Mouse (Mus musculus): ENCODE measurements around the gene Dpyd.

Gene Dpyd

DNA sequence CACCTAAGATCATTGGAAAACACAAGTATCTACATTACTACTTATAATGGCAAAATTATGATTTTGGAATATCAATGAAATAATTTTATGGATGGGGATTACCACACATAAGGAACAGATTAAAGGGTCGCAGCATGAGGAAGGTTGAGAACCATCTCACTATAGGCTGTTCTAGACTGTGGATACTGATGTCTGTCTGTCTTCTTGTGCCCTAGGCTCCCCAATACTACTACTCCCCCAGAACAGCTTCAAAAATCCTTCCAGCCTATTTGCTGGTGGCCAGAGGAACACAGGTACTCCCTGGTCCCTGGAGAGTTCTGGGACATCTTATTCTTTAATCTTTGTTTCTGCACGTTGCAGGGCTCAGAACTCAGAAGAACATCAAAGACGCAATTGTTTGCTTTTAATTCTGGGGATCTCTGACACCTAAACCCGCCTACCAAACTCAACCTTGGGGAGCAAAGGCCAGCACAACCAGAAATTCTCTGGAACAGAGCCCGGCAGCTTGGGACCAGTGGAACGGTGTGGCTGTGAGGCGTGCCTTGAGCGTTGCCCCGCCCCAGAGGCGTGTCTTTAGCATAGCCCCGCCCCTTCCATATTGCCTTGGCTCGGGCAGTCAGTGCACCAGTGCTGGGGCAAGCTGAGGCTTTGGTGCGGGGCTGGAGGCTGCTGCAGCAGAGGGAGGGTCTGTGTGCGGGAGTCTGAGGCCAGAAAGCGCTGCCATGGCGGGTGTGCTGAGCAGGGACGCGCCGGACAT lies at the start of gene Dpyd:
Gene Dpyd, plus strand, starts transcription at position 576 of the 757 bp plus-strand sequence.
- DNase-seq (ENCODE audit: low read depth, low spot score): peak; percentile 77

DNA sequence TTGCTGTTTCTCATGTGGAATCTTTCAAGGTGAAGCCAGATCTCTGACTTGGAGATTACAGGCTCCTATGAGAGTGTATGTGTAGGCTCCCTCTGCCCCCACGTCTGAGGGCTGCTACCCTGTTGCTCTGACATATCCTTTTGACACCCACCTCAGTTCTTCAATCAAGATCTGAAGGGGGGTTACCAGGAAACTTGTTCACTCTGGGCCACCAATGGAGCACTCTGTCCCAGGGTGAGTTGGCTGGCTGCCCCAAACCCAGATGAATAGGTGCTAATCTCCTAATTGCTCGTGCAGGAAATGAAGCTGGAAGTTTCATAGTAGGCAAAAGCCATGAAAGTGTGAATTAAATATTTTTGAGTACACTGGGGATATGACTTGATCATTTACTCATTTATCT lies 24.3 kb upstream of the Dpyd start:
- no peak for DNase-seq (ENCODE audit: low read depth, low spot score)

DNA sequence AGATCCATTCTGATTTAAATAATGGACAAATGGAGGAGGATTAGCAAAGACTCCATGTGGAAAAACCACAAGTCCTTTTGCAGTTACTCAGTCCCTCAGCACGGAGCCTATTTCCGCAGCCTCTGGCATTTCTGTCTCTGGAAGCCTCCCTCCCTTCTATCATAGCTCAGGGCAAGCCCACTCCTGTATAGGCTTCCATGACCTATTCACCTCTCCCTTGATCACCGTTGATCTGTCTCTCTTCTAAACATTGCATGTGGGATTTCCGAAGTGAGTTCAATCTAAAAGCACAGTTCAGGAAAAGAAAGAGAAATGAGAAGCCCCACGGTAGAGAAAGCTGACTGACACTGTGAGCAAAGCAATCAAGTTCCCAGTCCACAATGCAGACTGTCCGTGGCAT lies 20.2 kb upstream of the Dpyd start:
- DNase-seq (ENCODE audit: low read depth, low spot score): no peak

GRCm38 (mm10) chr3:118547551-118548210 lies 14.2 kb upstream of the Dpyd start:
- no peak for DNase-seq (ENCODE audit: low read depth, low spot score)

DNA sequence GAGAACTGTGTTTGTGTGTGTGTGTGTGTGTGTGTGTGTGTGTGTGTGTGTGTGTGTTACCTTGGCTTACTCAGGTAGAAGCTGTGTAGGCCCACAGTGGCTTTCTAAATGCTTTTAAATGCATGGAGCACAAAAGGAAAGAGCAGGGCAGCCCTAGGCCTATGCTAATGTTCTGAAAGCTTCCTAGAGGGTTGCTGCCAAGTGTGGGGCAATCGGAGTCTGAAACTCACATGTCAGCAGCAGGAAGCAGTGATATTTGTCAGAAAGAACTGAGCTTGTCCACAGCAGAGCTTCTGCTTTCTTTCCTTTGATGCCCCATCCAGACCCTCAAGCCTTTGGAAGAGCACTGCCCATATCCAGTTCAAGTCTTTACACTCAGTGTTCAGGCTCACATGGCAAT lies 4.3 kb upstream of the Dpyd start:
- DNase-seq (ENCODE audit: low read depth, low spot score): no peak

DNA sequence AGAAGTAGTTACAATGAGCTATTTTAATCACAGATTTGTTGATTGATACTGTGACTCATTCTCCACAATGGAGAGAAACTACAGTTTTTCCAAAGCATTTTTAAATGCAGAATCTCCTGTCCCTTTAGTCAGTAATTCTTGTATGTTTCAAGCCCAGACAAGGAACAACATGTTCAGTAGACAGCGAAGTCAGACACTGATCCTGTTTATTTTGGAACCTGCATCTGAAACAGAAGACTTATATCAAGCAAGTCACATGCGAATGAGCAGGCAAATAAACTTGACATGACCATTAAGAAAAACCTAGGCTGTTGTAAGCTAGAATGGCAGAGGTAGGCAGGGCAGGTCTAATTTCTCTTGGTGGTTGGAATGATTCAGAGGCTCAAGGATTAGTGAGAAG lies 2.0 kb upstream of the Dpyd start:
- no peak for DNase-seq (ENCODE audit: low read depth, low spot score)

DNA sequence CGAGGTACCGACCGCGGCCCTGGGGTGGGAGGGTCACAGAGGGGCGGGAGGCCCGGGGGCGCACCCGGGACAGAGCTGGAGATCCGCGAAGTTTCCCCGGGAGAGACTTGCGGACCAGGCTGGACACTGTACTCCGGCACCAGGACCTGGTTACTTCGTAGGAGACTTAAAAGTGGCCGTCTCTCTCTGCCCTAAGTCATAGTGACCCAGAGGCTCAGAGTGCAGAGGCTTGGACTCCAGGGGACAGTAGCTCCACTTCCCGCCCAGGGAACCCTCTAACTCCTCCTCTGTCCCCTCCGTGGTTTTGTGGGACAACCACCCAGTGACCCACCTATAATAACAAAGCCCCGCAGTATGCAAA lies 362 bp downstream of the Dpyd start:
- peak; percentile 15 for DNase-seq (ENCODE audit: low read depth, low spot score)

GRCm38 (mm10) chr3:118566779-118567178 lies 4.8 kb downstream of the Dpyd start:
- no peak for DNase-seq (ENCODE audit: low read depth, low spot score)

DNA sequence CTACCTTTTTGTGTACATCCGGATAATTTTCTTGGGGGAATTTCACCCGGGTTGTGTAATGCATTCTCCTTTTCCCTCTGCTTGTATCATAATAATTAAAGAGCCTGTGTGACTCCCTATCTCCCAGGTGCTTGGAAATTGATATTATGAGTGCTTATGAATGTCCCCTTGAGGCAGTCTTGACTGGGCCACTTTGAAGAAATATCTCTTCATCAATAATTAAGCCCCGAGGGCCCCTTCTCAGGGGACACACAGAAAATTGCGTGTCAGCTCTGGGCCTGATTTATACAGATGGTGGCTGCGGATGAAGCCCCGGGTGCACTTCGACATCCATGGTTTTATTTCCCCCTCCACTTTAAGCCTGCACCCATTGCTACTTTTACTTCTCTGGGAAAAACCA lies 8.3 kb downstream of the Dpyd start:
- DNase-seq (ENCODE audit: low read depth, low spot score): no peak

- no peak for DNase-seq (ENCODE audit: low read depth, low spot score)
Observed at GRCm38 (mm10) chr3:118590559-118590958, 28.6 kb downstream of the Dpyd start.

DNA sequence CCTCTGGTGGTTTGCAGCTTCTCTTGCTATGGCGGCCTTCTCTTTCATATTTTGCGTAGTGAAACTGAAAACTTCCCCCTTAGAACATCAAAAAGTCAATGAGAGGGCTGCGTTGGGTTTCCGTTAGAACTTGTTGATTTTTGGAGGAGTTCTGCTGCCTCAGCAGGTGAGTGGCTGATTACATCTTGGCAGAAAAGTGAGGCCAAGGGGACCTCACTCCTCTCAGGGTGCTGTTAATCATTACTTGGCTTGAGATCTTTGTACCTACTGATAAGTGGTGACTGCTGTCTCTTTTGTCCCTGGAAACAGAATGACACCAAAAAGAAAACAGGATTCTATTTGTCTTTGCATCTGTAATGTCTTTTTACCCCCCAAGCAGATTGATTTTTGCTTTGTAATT lies 32.9 kb downstream of the Dpyd start:
- DNase-seq (ENCODE audit: low read depth, low spot score): no peak

GRCm38 (mm10) chr3:118595693-118596092 lies 33.8 kb downstream of the Dpyd start:
- DNase-seq (ENCODE audit: low read depth, low spot score): no peak

- DNase-seq (ENCODE audit: low read depth, low spot score): no peak
Observed at GRCm38 (mm10) chr3:118601689-118602640, 40.0 kb downstream of the Dpyd start.

DNA sequence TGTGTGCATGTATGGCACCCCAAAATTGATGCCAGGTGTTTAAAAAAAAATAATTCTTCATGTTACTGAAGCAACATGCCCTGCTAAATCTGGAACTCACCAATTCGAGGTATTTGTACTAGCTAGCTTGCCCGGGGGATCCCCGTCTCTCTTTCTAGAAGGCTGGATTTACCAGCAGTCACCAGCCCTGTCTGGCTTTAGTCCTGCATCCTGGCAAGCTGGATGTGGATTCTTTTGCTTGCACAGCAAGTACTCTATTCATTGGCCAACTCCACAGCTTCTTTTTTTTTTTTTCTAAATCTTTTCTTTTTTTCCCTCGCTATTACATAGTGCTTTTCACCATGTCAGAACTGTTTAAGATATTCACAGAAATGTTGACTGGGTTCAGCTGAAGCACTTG lies 46.8 kb downstream of the Dpyd start:
- DNase-seq (ENCODE audit: low read depth, low spot score): peak; percentile 46

DNA sequence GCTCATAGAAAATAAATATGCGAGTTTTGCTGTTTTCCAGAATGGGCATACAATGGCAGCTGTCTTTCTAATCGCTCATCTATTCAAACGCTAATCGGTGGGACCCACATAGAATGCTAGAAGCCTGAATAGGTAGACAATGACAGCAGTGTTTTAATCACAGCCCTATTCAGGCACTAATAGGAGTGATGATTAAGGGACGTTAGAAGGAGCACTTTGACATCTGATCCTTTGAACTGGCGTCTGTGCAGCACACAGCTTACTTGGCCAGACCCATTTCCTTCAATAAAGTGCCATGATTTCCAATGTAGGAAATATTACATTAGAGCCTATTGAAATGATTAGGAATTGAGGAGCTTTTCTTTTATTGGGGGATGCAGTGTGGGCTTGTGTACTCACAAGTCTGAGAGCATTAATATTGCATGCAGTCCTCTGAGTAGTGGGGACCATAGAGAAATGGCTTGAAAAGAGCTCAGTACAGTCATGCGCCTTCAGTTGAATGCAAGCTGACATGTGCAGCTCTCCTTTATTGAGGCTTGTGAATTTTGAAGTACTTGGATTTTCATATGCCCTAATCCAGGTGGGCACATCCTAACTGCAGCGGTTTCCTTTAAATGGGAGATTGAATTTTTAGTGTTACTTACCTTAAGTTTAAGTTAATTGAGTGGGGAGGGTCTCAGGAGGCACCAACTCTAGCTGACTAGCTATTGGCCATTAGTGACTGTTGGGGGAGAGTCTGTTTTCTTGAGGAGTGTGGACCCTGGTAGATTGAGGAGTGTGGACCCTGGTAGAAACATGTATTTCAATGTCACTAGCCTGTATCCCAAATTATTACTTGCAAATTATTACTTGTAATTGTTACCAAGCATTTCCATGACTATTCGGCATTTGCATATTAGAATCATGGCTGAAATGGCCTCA lies 64.8 kb downstream of the Dpyd start:
- no peak for DNase-seq (ENCODE audit: low read depth, low spot score)

- DNase-seq (ENCODE audit: low read depth, low spot score): no peak
Observed at GRCm38 (mm10) chr3:118629737-118630136, 67.8 kb downstream of the Dpyd start.

GRCm38 (mm10) chr3:118646024-118646570 lies 84.2 kb downstream of the Dpyd start:
- DNase-seq (ENCODE audit: low read depth, low spot score): no peak

- no peak for DNase-seq (ENCODE audit: low read depth, low spot score)
Observed at GRCm38 (mm10) chr3:118663987-118664692, 102.2 kb downstream of the Dpyd start.

GRCm38 (mm10) chr3:118674121-118674745 lies 112.3 kb downstream of the Dpyd start:
- peak; percentile 69 for DNase-seq (ENCODE audit: low read depth, low spot score)

- DNase-seq (ENCODE audit: low read depth, low spot score): no peak
Observed at GRCm38 (mm10) chr3:118675441-118675840, 113.5 kb downstream of the Dpyd start.
